Mouse (Mus musculus) neural tube, embryonic 15.5 days (tissue): ENCODE measurements at regions not wholly inside any gene's neighbourhood (a gene's known extent, or its start where the extent isn't known, plus 50 kb on each side); places are given as distances from the start of the nearest gene placed in this dataset.

Source experiments
- ATAC-seq: fragments of 200-750 bp; cut with Nextera tagmentation; 2 replicates; pipeline ENCODE4 v1.8.0; 2017; ENCODE audit warnings: mild to moderate bottlenecking, moderate TSS enrichment, moderate library complexity; ENCODE audit not compliant: low FRiP score
- H3K27ac ChIP-seq: fragments of 300-500 bp; sonication (generic); replicated peaks from 2 replicates; pipeline ENCODE4 v1.5.1; 2015; ENCODE audit warnings: mild to moderate bottlenecking, inconsistent platforms
- H3K27me3 ChIP-seq: fragments of 300-500 bp; sonication (generic); replicated peaks from 2 replicates; pipeline ENCODE4 v1.6.1; 2015; ENCODE audit warnings: inconsistent platforms
- H3K36me3 ChIP-seq: fragments of 300-500 bp; sonication (generic); 2 replicates; pipeline ENCODE4 v1.6.1; 2015; ENCODE audit warnings: inconsistent platforms
- H3K4me1 ChIP-seq: fragments of 300-500 bp; sonication (generic); 2 replicates; pipeline ENCODE4 v1.6.1; 2015; ENCODE audit warnings: inconsistent platforms
- H3K4me2 ChIP-seq: fragments of 300-500 bp; sonication (generic); 2 replicates; pipeline ENCODE4 v1.6.1; 2015; ENCODE audit warnings: inconsistent platforms, mild to moderate bottlenecking, moderate library complexity
- H3K4me3 ChIP-seq: fragments of 300-500 bp; sonication (generic); replicated peaks from 2 replicates; pipeline ENCODE4 v1.5.1; 2015; ENCODE audit warnings: mild to moderate bottlenecking, inconsistent platforms
- H3K9ac ChIP-seq: fragments of 300-500 bp; sonication (generic); replicated peaks from 2 replicates; pipeline ENCODE4 v1.6.1; 2015; ENCODE audit warnings: mild to moderate bottlenecking, inconsistent platforms
- H3K9me3 ChIP-seq: fragments of 300-500 bp; sonication (generic); replicated peaks from 2 replicates; pipeline ENCODE4 v1.6.1; 2016; ENCODE audit warnings: inconsistent platforms
- WGBS: fragments of 180-500 bp; shearing (Covaris S2); methylation state at CpG from one replicate; pipeline ENCODE4 v1.1.7; 2015; ENCODE audit warnings: mixed read lengths; 5-methylcytosine and 5-hydroxymethylcytosine counted together

GRCm38 (mm10) chr3:38776743-38777366 is 109.9 kb upstream of the Fat4 start:
- Histone ChIP-seq H3K27me3 (no peaks in the 10 kb centered on the region), H3K36me3 (no peaks in the 10 kb centered on the region), H3K4me2 (no peak overlapping the region), H3K4me1 (0 out of 2 replicates have a peak, but pooled peaks cover 3% of the 10 kb centered on the region), H3K4me3 (no peak overlapping the region), H3K9me3 (no peaks in the 10 kb centered on the region), H3K9ac (no peak overlapping the region), H3K27ac (no peak overlapping the region)
- 29% methylated on average over 4 of the region's 4 CpGs for WGBS
- no peak for ATAC-seq

GRCm38 (mm10) chr3:38754632-38755123 is 132.1 kb upstream of the Fat4 start:
- 12% methylated on average over 5 of the region's 5 CpGs for WGBS
- Histone ChIP-seq H3K36me3 (no peaks in the 10 kb centered on the region), H3K4me3 (no peak overlapping the region), H3K9ac (no peak overlapping the region), H3K4me2 (peak overlapping the region; percentile 17), H3K27me3 (no peaks in the 10 kb centered on the region), H3K27ac (peak overlapping the region; percentile 75), H3K4me1 (peaks cover 12% of the 10 kb centered on the region), H3K9me3 (no peaks in the 10 kb centered on the region)
- ATAC-seq, result peak; percentile 63

- H3K27ac ChIP-seq, result no peak overlapping the region
- WGBS, result 78% methylated on average over 2 of the region's 2 CpGs
- ATAC-seq, result no peak; the same call in 1 of the 2 replicates
- no peak overlapping the region for H3K4me2 ChIP-seq
- H3K27me3 ChIP-seq, result no peaks in the 10 kb centered on the region
- H3K9ac ChIP-seq, result no peak overlapping the region
- H3K4me3 ChIP-seq, result no peak overlapping the region
- H3K4me1 ChIP-seq, result peaks cover 12% of the 10 kb centered on the region
- no peaks in the 10 kb centered on the region for H3K36me3 ChIP-seq
- no peaks in the 10 kb centered on the region for H3K9me3 ChIP-seq
These were observed 133.1 kb upstream of the Fat4 start for GRCm38 (mm10) chr3:38753446-38754205.

- no peak for ATAC-seq
- Histone ChIP-seq H3K36me3 (no peaks in the 10 kb centered on the region), H3K4me2 (no peak overlapping the region), H3K9me3 (no peaks in the 10 kb centered on the region), H3K27ac (no peak overlapping the region), H3K4me1 (no peaks in the 10 kb centered on the region), H3K9ac (no peak overlapping the region), H3K4me3 (no peak overlapping the region), H3K27me3 (no peaks in the 10 kb centered on the region)
- WGBS, result 89% methylated on average over 4 of the region's 4 CpGs
These were observed 144.6 kb upstream of the Fat4 start for GRCm38 (mm10) chr3:38742155-38742554.

- Histone ChIP-seq H3K4me2 (no peak overlapping the region), H3K4me1 (no peaks in the 10 kb centered on the region), H3K36me3 (no peaks in the 10 kb centered on the region), H3K9me3 (no peaks in the 10 kb centered on the region), H3K27ac (no peak overlapping the region), H3K27me3 (no peaks in the 10 kb centered on the region), H3K4me3 (no peak overlapping the region), H3K9ac (no peak overlapping the region)
- WGBS, result 83% methylated on average over 1 of the region's 1 CpGs
- no peak for ATAC-seq
These were observed 164.1 kb upstream of the Fat4 start for GRCm38 (mm10) chr3:38722606-38723005.

GRCm38 (mm10) chr3:38712078-38712873 is 174.5 kb upstream of the Fat4 start:
- Histone ChIP-seq H3K9ac (no peak overlapping the region), H3K36me3 (no peaks in the 10 kb centered on the region), H3K4me2 (peak overlapping the region; percentile 13), H3K9me3 (no peaks in the 10 kb centered on the region), H3K4me1 (peaks cover 10% of the 10 kb centered on the region), H3K4me3 (no peak overlapping the region), H3K27me3 (no peaks in the 10 kb centered on the region), H3K27ac (peak overlapping the region; percentile 65)
- ATAC-seq, result peak; percentile 82
- WGBS, result 18% methylated on average over 9 of the region's 9 CpGs

GRCm38 (mm10) chr3:38711229-38711628 is 175.5 kb upstream of the Fat4 start:
- H3K36me3 ChIP-seq, result no peaks in the 10 kb centered on the region
- no peak overlapping the region for H3K4me2 ChIP-seq
- 31% methylated on average over 6 of the region's 6 CpGs for WGBS
- no peak overlapping the region for H3K27ac ChIP-seq
- H3K27me3 ChIP-seq, result no peaks in the 10 kb centered on the region
- H3K9ac ChIP-seq, result no peak overlapping the region
- no peaks in the 10 kb centered on the region for H3K9me3 ChIP-seq
- ATAC-seq, result no peak
- no peak overlapping the region for H3K4me3 ChIP-seq
- peaks cover 10% of the 10 kb centered on the region for H3K4me1 ChIP-seq

GRCm38 (mm10) chr3:38707891-38708290 is 178.8 kb upstream of the Fat4 start:
- Histone ChIP-seq H3K4me1 (peaks cover 10% of the 10 kb centered on the region), H3K9me3 (no peaks in the 10 kb centered on the region), H3K4me3 (no peak overlapping the region), H3K27ac (no peak overlapping the region), H3K4me2 (no peak overlapping the region), H3K27me3 (no peaks in the 10 kb centered on the region), H3K36me3 (no peaks in the 10 kb centered on the region), H3K9ac (no peak overlapping the region)
- 75% methylated on average over 3 of the region's 3 CpGs for WGBS
- no peak for ATAC-seq

GRCm38 (mm10) chr3:38699206-38699605 is 187.5 kb upstream of the Fat4 start:
- Histone ChIP-seq H3K27me3 (no peaks in the 10 kb centered on the region), H3K9me3 (no peaks in the 10 kb centered on the region; the same call in 1 of the 2 replicates), H3K36me3 (no peaks in the 10 kb centered on the region), H3K9ac (no peak overlapping the region), H3K4me1 (peaks cover 9% of the 10 kb centered on the region; the same call in 1 of the 2 replicates), H3K27ac (no peak overlapping the region), H3K4me3 (no peak overlapping the region), H3K4me2 (no peak overlapping the region)
- ATAC-seq, result no peak
- 88% methylated on average over 5 of the region's 5 CpGs for WGBS

- no peaks in the 10 kb centered on the region for H3K27me3 ChIP-seq
- H3K36me3 ChIP-seq, result no peaks in the 10 kb centered on the region
- H3K4me2 ChIP-seq, result no peak overlapping the region
- peak overlapping the region; percentile 43 for H3K27ac ChIP-seq
- no peak overlapping the region for H3K9ac ChIP-seq
- WGBS, result 12% methylated on average over 8 of the region's 8 CpGs
- H3K4me3 ChIP-seq, result no peak overlapping the region
- no peaks in the 10 kb centered on the region; the same call in 1 of the 2 replicates for H3K9me3 ChIP-seq
- peak; percentile 75 for ATAC-seq
- H3K4me1 ChIP-seq, result peaks cover 9% of the 10 kb centered on the region; the same call in 1 of the 2 replicates
These were observed 188.9 kb upstream of the Fat4 start for GRCm38 (mm10) chr3:38697871-38698270.

GRCm38 (mm10) chr3:38697349-38697748 is 189.4 kb upstream of the Fat4 start:
- H3K27me3 ChIP-seq, result no peaks in the 10 kb centered on the region
- no peak for ATAC-seq
- H3K27ac ChIP-seq, result 0 out of 2 replicates have a peak overlapping the region, but pooled peaks have one; percentile 43

More at GRCm38 (mm10) chr3:38697349-38697748, 189.4 kb upstream of the Fat4 start:
- Histone ChIP-seq H3K36me3 (no peaks in the 10 kb centered on the region), H3K9ac (no peak overlapping the region), H3K4me2 (no peak overlapping the region), H3K4me1 (peaks cover 9% of the 10 kb centered on the region; the same call in 1 of the 2 replicates), H3K9me3 (no peaks in the 10 kb centered on the region; the same call in 1 of the 2 replicates), H3K4me3 (no peak overlapping the region)
- 71% methylated on average over 2 of the region's 2 CpGs for WGBS
